Mouse (Mus musculus) MEL (cell line): ENCODE results near the gene Diaph3. TPM values are rescaled to one million over a fixed set of nuclear protein-coding genes. Genes with fewer than 3 reads are reported as not detected.

Experiments
- DNase-seq: peaks from one replicate; pipeline ENCODE4 v3.0.0; 2011; ENCODE audit warnings: low read depth, low spot score
- H3K27ac ChIP-seq: 2 replicates; pipeline ENCODE4 v1.5.1; 2012; ENCODE audit warnings: low read depth, mild to moderate bottlenecking, control low read depth, low read length, moderate library complexity; ENCODE audit not compliant: control insufficient read depth
- H3K27me3 ChIP-seq, 2 experiments: fragments of 150-350 bp in 1 of 2; sonication (generic) in 1 of 2; 2 replicates each; pipeline ENCODE4 v1.6.1; 2012; ENCODE audit warnings: low read length in 2 of 2, mild to moderate bottlenecking in 2 of 2, improper control_type of control experiment in 1 of 2, moderate library complexity in 1 of 2; ENCODE audit not compliant: insufficient read depth in 2 of 2, control insufficient read depth in 1 of 2
- H3K36me3 ChIP-seq, 2 experiments: 2 replicates each; pipeline ENCODE4 v1.6.1; 2012 to 2014; ENCODE audit warnings: low read length in 2 of 2, improper control_type of control experiment in 1 of 2, inconsistent platforms in 1 of 2, mild to moderate bottlenecking in 1 of 2; ENCODE audit not compliant: insufficient read depth in 2 of 2, control insufficient read depth in 1 of 2
- H3K4me1 ChIP-seq, 2 experiments: fragments of 150-350 bp in 1 of 2; sonication (generic) in 1 of 2; 2 replicates each; pipeline ENCODE4 v1.6.1; 2012; ENCODE audit warnings: low read length in 2 of 2, improper control_type of control experiment in 1 of 2, mild to moderate bottlenecking in 1 of 2; ENCODE audit not compliant: insufficient read depth in 2 of 2, control insufficient read depth in 1 of 2
- H3K4me3 ChIP-seq, 2 experiments: fragments of 150-350 bp in 1 of 2; sonication (generic) in 1 of 2; 2 replicates each; pipeline ENCODE4 v1.5.1; 2012; ENCODE audit warnings: low read depth in 2 of 2, low read length in 2 of 2, mild to moderate bottlenecking in 2 of 2, moderate library complexity in 2 of 2, control low read depth in 1 of 2, improper control_type of control experiment in 1 of 2; ENCODE audit not compliant: control insufficient read depth in 1 of 2, insufficient read depth in 1 of 2
- H3K79me2 ChIP-seq: 2 replicates; pipeline ENCODE4 v1.6.1; 2012; ENCODE audit warnings: mild to moderate bottlenecking, low read length, moderate library complexity; ENCODE audit not compliant: control insufficient read depth, poor library complexity, insufficient read depth
- H3K9ac ChIP-seq: 2 replicates; pipeline ENCODE4 v1.6.1; 2012; ENCODE audit warnings: low read depth, mild to moderate bottlenecking, control low read depth, low read length, moderate library complexity; ENCODE audit not compliant: control insufficient read depth, poor library complexity, severe bottlenecking
- H3K9me3 ChIP-seq: fragments of 150-350 bp; sonication (generic); replicated peaks from 2 replicates; pipeline ENCODE4 v1.6.1; 2012; ENCODE audit warnings: mild to moderate bottlenecking, low read length, improper control_type of control experiment, moderate library complexity; ENCODE audit not compliant: insufficient read depth
- EP300 ChIP-seq, 2 experiments: IDR thresholded peaks; 2 replicates each; pipeline ENCODE4 v1.6.1; 2011; ENCODE audit warnings: improper control_type of control experiment in 2 of 2, low read length in 2 of 2, low read depth in 1 of 2, mild to moderate bottlenecking in 1 of 2
- GABPA ChIP-seq: IDR thresholded peaks from 2 replicates; pipeline ENCODE4 v1.6.1; 2012; ENCODE audit warnings: low read depth, mild to moderate bottlenecking, inconsistent platforms, low read length, improper control_type of control experiment, moderate library complexity
- GATA1 ChIP-seq: IDR thresholded peaks from 2 replicates; pipeline ENCODE4 v1.6.1; 2011; ENCODE audit warnings: low read depth, low read length, improper control_type of control experiment
- JUND ChIP-seq: IDR thresholded peaks from 2 replicates; pipeline ENCODE4 v1.6.1; 2011; ENCODE audit warnings: low read depth, mild to moderate bottlenecking, improper control_type of control experiment, low read length
- MAFK ChIP-seq: IDR thresholded peaks from 2 replicates; pipeline ENCODE4 v1.6.1; 2011; ENCODE audit warnings: low read depth, mild to moderate bottlenecking, low read length, improper control_type of control experiment, borderline replicate concordance
- MAZ ChIP-seq: IDR thresholded peaks from 2 replicates; pipeline ENCODE4 v1.6.1; 2012; ENCODE audit warnings: low read depth, mild to moderate bottlenecking, inconsistent platforms, low read length, improper control_type of control experiment
- MYC ChIP-seq: IDR thresholded peaks from 2 replicates; pipeline ENCODE4 v1.6.1; 2011; ENCODE audit warnings: low read depth, mild to moderate bottlenecking, low read length, improper control_type of control experiment, moderate library complexity
- NRF1 ChIP-seq: IDR thresholded peaks from 2 replicates; pipeline ENCODE4 v1.6.1; 2014; ENCODE audit warnings: low read depth, mild to moderate bottlenecking, inconsistent platforms, low read length, improper control_type of control experiment, moderate library complexity; ENCODE audit not compliant: poor library complexity, insufficient read depth, severe bottlenecking
- POLR2AphosphoS2 ChIP-seq: IDR thresholded peaks from 2 replicates; pipeline ENCODE4 v1.6.1; 2011; ENCODE audit warnings: low read length, improper control_type of control experiment
- POLR2AphosphoS5 ChIP-seq: IDR thresholded peaks from 2 replicates; pipeline ENCODE4 v1.6.1; 2012; ENCODE audit warnings: low read depth, borderline replicate concordance, mild to moderate bottlenecking, inconsistent platforms, low read length, moderate library complexity, mixed read lengths
- SIN3A ChIP-seq: IDR thresholded peaks from 2 replicates; pipeline ENCODE4 v1.6.1; 2012; ENCODE audit warnings: low read length, improper control_type of control experiment, inconsistent platforms
- SMC3 ChIP-seq: IDR thresholded peaks from 2 replicates; pipeline ENCODE4 v1.6.1; 2011; ENCODE audit warnings: low read depth, low read length, improper control_type of control experiment
- USF1 ChIP-seq: IDR thresholded peaks from 2 replicates; pipeline ENCODE4 v1.6.1; 2014; ENCODE audit warnings: low read depth, mild to moderate bottlenecking, inconsistent platforms, low read length, improper control_type of control experiment, moderate library complexity
- USF2 ChIP-seq, 2 experiments: IDR thresholded peaks; 2 replicates each; pipeline ENCODE4 v1.6.1; 2011 to 2012; ENCODE audit warnings: improper control_type of control experiment in 2 of 2, low read length in 2 of 2, borderline replicate concordance in 1 of 2, inconsistent platforms in 1 of 2, low read depth in 1 of 2, mild to moderate bottlenecking in 1 of 2; ENCODE audit not compliant: insufficient read depth in 1 of 2
- ZKSCAN1 ChIP-seq: IDR thresholded peaks from 2 replicates; pipeline ENCODE4 v1.6.1; 2012; ENCODE audit warnings: low read depth, mild to moderate bottlenecking, inconsistent platforms, low read length, improper control_type of control experiment, moderate library complexity
- ZMIZ1 ChIP-seq: IDR thresholded peaks from 2 replicates; pipeline ENCODE4 v1.6.1; 2012; ENCODE audit warnings: low read depth, mild to moderate bottlenecking, inconsistent platforms, low read length, improper control_type of control experiment, moderate library complexity
- polyA plus RNA-seq, 2 experiments: library from polyadenylated mRNA; stranded (reverse) in 1 of 2; unstranded in 1 of 2; fragments of >175 nt in 1 of 2; fragments of >200 nt in 1 of 2; gene quantifications; 2 replicates each; pipeline versions ENCODE4 v1.2.1 to v1.2.4; 2012; ENCODE audit warnings: low replicate concordance in 2 of 2, low read depth in 1 of 2; ENCODE audit not compliant: insufficient read length in 2 of 2, insufficient read depth in 1 of 2, missing spikeins in 1 of 2
- total RNA-seq: library from RNA; depleted of rRNA; stranded (reverse); fragments of 300-350 nt; gene quantifications from 2 replicates; pipeline ENCODE4 v1.2.3, GENCODE M21; 2012

The Diaph3 gene
- total and polyA plus RNA-seq, 3 experiments = 9.0 to 11.9 TPM; not detected in 1

GRCm38 (mm10) chr14:86677015-86677414 lies 464.0 kb downstream of the Diaph3 start:
- no peaks in the 10 kb centered on the region for H3K79me2 ChIP-seq
- no peaks in the 10 kb centered on the region for H3K4me1 ChIP-seq
- no peaks in the 10 kb centered on the region for H3K36me3 ChIP-seq
- DNase-seq = no peak
- no peak overlapping the region for H3K4me3 ChIP-seq
- no peaks in the 10 kb centered on the region for H3K27me3 ChIP-seq
- TF ChIP-seq EP300 (IDR thresholded peaks at IDR 0.05; ENCODE audit: low read depth in 1 of 2, low read length in 2 of 2) (no peak), GATA1 (no peak), MYC (no peak), USF2 (IDR thresholded peaks at IDR 0.05; ENCODE audit: borderline replicate concordance in 1 of 2, insufficient read depth in 1 of 2, low read depth in 1 of 2, low read length in 2 of 2) (no peak), POLR2AphosphoS5 (no peak), USF1 (no peak), ZKSCAN1 (no peak), MAFK (no peak), SIN3A (no peak), ZMIZ1 (no peak), POLR2AphosphoS2 (no peak), NRF1 (no peak)
- H3K27ac ChIP-seq = no peak overlapping the region
- no peak overlapping the region for H3K9ac ChIP-seq
- H3K9me3 ChIP-seq = no peaks in the 10 kb centered on the region

- Histone ChIP-seq H3K4me1 (no peaks in the 10 kb centered on the region), H3K4me3 (no peak overlapping the region), H3K9me3 (no peaks in the 10 kb centered on the region), H3K27ac (no peak overlapping the region), H3K79me2 (no peaks in the 10 kb centered on the region), H3K27me3 (no peaks in the 10 kb centered on the region), H3K36me3 (no peaks in the 10 kb centered on the region), H3K9ac (no peak overlapping the region)
- no peak for DNase-seq
- TF ChIP-seq MAZ (no peak), JUND (no peak), SMC3 (no peak), GABPA (no peak), EP300 (IDR thresholded peaks at IDR 0.05; ENCODE audit: low read depth in 1 of 2, low read length in 2 of 2) (no peak)
These were observed 465.7 kb downstream of the Diaph3 start for GRCm38 (mm10) chr14:86675314-86675713.
